Mouse (Mus musculus): Measurements from ENCODE around the gene Gfod2.

GRCm38 (mm10) chr8:105685325-105685724, 73.1 kb downstream of the Gfod2 start:
- TF ChIP-seq POLR2A (IDR thresholded peaks at IDR 0.05; ENCODE audit: insufficient read depth, low read depth, low read length) (no peak), CTCF (IDR thresholded peaks at IDR 0.05; ENCODE audit: insufficient read depth, low read depth, low read length) (no peak)
